Mouse (Mus musculus): Measurements from ENCODE around the gene Ppp1ca. TPM values are rescaled to one million over a fixed set of nuclear protein-coding genes. Genes with fewer than 3 reads are reported as not detected.

Ppp1ca gene
- total RNA-seq, 1 experiment from 2014 or later = 392 TPM

GRCm38 (mm10) chr19:4240247-4240668, 48.4 kb downstream of the Ppp1ca start:
- no peak for ATAC-seq (replicated peaks in 1 of 2; ENCODE audit: insufficient read depth in 1 of 2, low FRiP score in 2 of 2, low TSS enrichment in 1 of 2, low read depth in 1 of 2, poor library complexity in 2 of 2, severe bottlenecking in 2 of 2)

- no peak for ATAC-seq (replicated peaks in 1 of 2; ENCODE audit: insufficient read depth in 1 of 2, low FRiP score in 2 of 2, low TSS enrichment in 1 of 2, low read depth in 1 of 2, poor library complexity in 2 of 2, severe bottlenecking in 2 of 2)
Observed at GRCm38 (mm10) chr19:4242416-4242815, 50.6 kb downstream of the Ppp1ca start.

GRCm38 (mm10) chr19:4244775-4245174, 52.9 kb downstream of the Ppp1ca start:
- ATAC-seq (replicated peaks in 1 of 2; ENCODE audit: insufficient read depth in 1 of 2, low FRiP score in 2 of 2, low TSS enrichment in 1 of 2, low read depth in 1 of 2, poor library complexity in 2 of 2, severe bottlenecking in 2 of 2) = no peak

Other genes starting within 250 kb of the Ppp1ca start
- 0.31 TPM in 1 of 2 replicates, not detected in the other for gene Aldh3b3, start 233.4 kb upstream of the Ppp1ca start, total RNA-seq (2017)
- 0.56 TPM in 1 of 2 replicates, not detected in the other for gene Aldh3b2, start 219.7 kb upstream of the Ppp1ca start, total RNA-seq (2017)
- 6.8 and 8.4 TPM in 2 replicates for gene Acy3, start 205.5 kb upstream of the Ppp1ca start, total RNA-seq (2017)
- not detected in 2 replicates for gene Tbx10, start 199.3 kb upstream of the Ppp1ca start, total RNA-seq (2017)
- 4.5 and 13.5 TPM in 2 replicates for gene Nudt8, start 191.5 kb upstream of the Ppp1ca start, total RNA-seq (2017)
- gene Gm49405, start 191.4 kb upstream of the Ppp1ca start, total RNA-seq (2017) = 1.8 and 2.3 TPM in 2 replicates
- 1.5 and 1.9 TPM in 2 replicates for gene Doc2g, start 188.8 kb upstream of the Ppp1ca start, total RNA-seq (2017)
- 142 and 166 TPM in 2 replicates for gene Ndufv1, start 179.3 kb upstream of the Ppp1ca start, total RNA-seq (2017)
- 62.7 and 72.5 TPM in 2 replicates for gene Gstp1, start 154.1 kb upstream of the Ppp1ca start, total RNA-seq (2017)
- gene Gstp2, start 146.0 kb upstream of the Ppp1ca start, total RNA-seq (2017) = not detected in 2 replicates
- 1.4 and 13.2 TPM in 2 replicates for gene Gstp3, start 132.5 kb upstream of the Ppp1ca start, total RNA-seq (2017)
- not detected in 2 replicates for gene Cabp2, start 110.5 kb upstream of the Ppp1ca start, total RNA-seq (2017)
- 13.3 and 18.8 TPM in 2 replicates for gene Cdk2ap2, start 94.9 kb upstream of the Ppp1ca start, total RNA-seq (2017)
- 20.0 and 22.4 TPM in 2 replicates for gene Pitpnm1, start 92.1 kb upstream of the Ppp1ca start, total RNA-seq (2017)
- 60.3 and 78.0 TPM in 2 replicates for gene Aip, start 66.2 kb upstream of the Ppp1ca start, total RNA-seq (2017)
- gene Gpr152, start 52.3 kb upstream of the Ppp1ca start, total RNA-seq (2017) = not detected in 2 replicates
- not detected in 2 replicates for gene Cabp4, start 48.0 kb upstream of the Ppp1ca start, total RNA-seq (2017)
- gene Coro1b, start 43.4 kb upstream of the Ppp1ca start, total RNA-seq (2017) = 66.9 and 109 TPM in 2 replicates
- gene Ptprcap, start 38.5 kb upstream of the Ppp1ca start, total RNA-seq (2017) = 229 and 295 TPM in 2 replicates
- gene Rps6kb2, start 28.7 kb upstream of the Ppp1ca start, total RNA-seq (2017) = 16.2 and 18.8 TPM in 2 replicates
- gene Carns1, start 16.6 kb upstream of the Ppp1ca start, total RNA-seq (2017) = 11.2 and 16.2 TPM in 2 replicates
- gene Tbc1d10c, start 781 bp upstream of the Ppp1ca start, total RNA-seq (2017) = 59.8 and 70.8 TPM in 2 replicates
- 16.4 and 17.3 TPM in 2 replicates for gene Rad9a, start 9.6 kb downstream of the Ppp1ca start, total RNA-seq (2017)
- gene Clcf1, start 22.2 kb downstream of the Ppp1ca start, total RNA-seq (2017) = 12.8 and 17.3 TPM in 2 replicates
- not detected in 2 replicates for gene AC109138.7, start 22.3 kb downstream of the Ppp1ca start, total RNA-seq (2017)
- 61.0 and 88.8 TPM in 2 replicates for gene Pold4, start 39.8 kb downstream of the Ppp1ca start, total RNA-seq (2017)
- gene Ssh3, start 77.1 kb downstream of the Ppp1ca start, total RNA-seq (2017) = 23.2 and 32.7 TPM in 2 replicates
- gene Ankrd13d, start 91.1 kb downstream of the Ppp1ca start, total RNA-seq (2017) = 6.0 and 6.6 TPM in 2 replicates
- 147 and 234 TPM in 2 replicates for gene Grk2, start 114.2 kb downstream of the Ppp1ca start, total RNA-seq (2017)
- gene Kdm2a, start 206.2 kb downstream of the Ppp1ca start, total RNA-seq (2017) = 95.0 and 119 TPM in 2 replicates
- 2.4 and 2.7 TPM in 2 replicates for gene Rhod, start 247.4 kb downstream of the Ppp1ca start, total RNA-seq (2017)